Mouse (Mus musculus) neural tube, embryonic 11.5 days (tissue): Measurements from ENCODE around the gene Igfbp3. TPM values are rescaled to one million over a fixed set of nuclear protein-coding genes. Genes with fewer than 3 reads are reported as not detected.
A peak's percentile ranks its signal among the peaks of the same experiment; 100 is the strongest.

Experiments
- ATAC-seq: fragments of 200-750 bp; cut with Nextera tagmentation; 2 replicates; pipeline ENCODE4 v1.8.0; 2017; ENCODE audit warnings: moderate number of reproducible peaks, mild to moderate bottlenecking, moderate TSS enrichment, moderate library complexity; ENCODE audit not compliant: insufficient read depth, low FRiP score, low TSS enrichment
- DNase-seq: peaks from one replicate; pipeline ENCODE4 v3.0.0-alpha.2; 2015; ENCODE audit warnings: low spot score
- H3K27ac ChIP-seq: fragments of 300-500 bp; sonication (generic); 2 replicates; pipeline ENCODE4 v1.5.1; 2014; ENCODE audit warnings: low read depth, mild to moderate bottlenecking, low read length
- H3K27me3 ChIP-seq: fragments of 300-500 bp; sonication (generic); 2 replicates; pipeline ENCODE4 v1.6.1; 2014; ENCODE audit warnings: mild to moderate bottlenecking, low read length, mixed read lengths; ENCODE audit not compliant: control insufficient read depth, insufficient read depth
- H3K36me3 ChIP-seq: fragments of 300-500 bp; sonication (generic); 2 replicates; pipeline ENCODE4 v1.6.1; 2014; ENCODE audit warnings: mild to moderate bottlenecking, low read length, moderate library complexity, mixed read lengths; ENCODE audit not compliant: control insufficient read depth, insufficient read depth
- H3K4me1 ChIP-seq: fragments of 300-500 bp; sonication (generic); 2 replicates; pipeline ENCODE4 v1.6.1; 2014; ENCODE audit warnings: low read length, mixed read lengths; ENCODE audit not compliant: control insufficient read depth, insufficient read depth
- H3K4me2 ChIP-seq: fragments of 300-500 bp; sonication (generic); 2 replicates; pipeline ENCODE4 v1.6.1; 2014; ENCODE audit warnings: low read depth, mild to moderate bottlenecking, moderate library complexity
- H3K4me3 ChIP-seq: fragments of 300-500 bp; sonication (generic); 2 replicates; pipeline ENCODE4 v1.5.1; 2014; ENCODE audit warnings: low read depth, low read length
- H3K9ac ChIP-seq: fragments of 300-500 bp; sonication (generic); 2 replicates; pipeline ENCODE4 v1.6.1; 2014; ENCODE audit warnings: mild to moderate bottlenecking, low read length
- H3K9me3 ChIP-seq: fragments of 300-500 bp; sonication (generic); 2 replicates; pipeline ENCODE4 v1.6.1; 2016; ENCODE audit warnings: low read length; ENCODE audit not compliant: control insufficient read depth
- WGBS: fragments of 180-500 bp; shearing (Covaris S2); extraction: QIAGEN DNeasy Blood & Tissue Kit; methylation state at CpG from one replicate; pipeline ENCODE4 v1.1.7; 2014; 5-methylcytosine and 5-hydroxymethylcytosine counted together
- polyA plus RNA-seq: library from polyadenylated mRNA; unstranded; fragments of >200 nt; fragmentation: Nextera tagmentation; extraction: Ambion mirVana; gene quantifications from 2 replicates; pipeline ENCODE4 v1.2.1, GENCODE M21; 2014

The Igfbp3 gene
- polyA plus RNA-seq, result 36.4 and 37.4 TPM in 2 replicates

- Histone ChIP-seq H3K4me3 (peak within 1 kb of the TSS; percentile 56), H3K4me2 (peak within 1 kb of the TSS; percentile 86), H3K9ac (peak within 1 kb of the TSS; percentile 66), H3K36me3 (no peaks in the 10 kb centered on the region), H3K27me3 (peaks cover 14% of the 10 kb centered on the region), H3K27ac (no peak within 1 kb of the TSS), H3K4me1 (peaks cover 11% of the 10 kb centered on the region), H3K9me3 (no peaks in the 10 kb centered on the region)
- WGBS, result under 1% methylated on average over 65 of the region's 104 CpGs
- DNase-seq (peak; percentile 83), ATAC-seq (peak; percentile 81)
Measured at GRCm38 (mm10) chr11:7213501-7214341, at the start of gene Igfbp3. TSS of gene Igfbp3 (minus strand) at chr11:7213923.

GRCm38 (mm10) chr11:7250870-7251269 lies 37.1 kb upstream of the Igfbp3 start:
- Histone ChIP-seq H3K36me3 (no peaks in the 10 kb centered on the region), H3K27me3 (no peaks in the 10 kb centered on the region), H3K27ac (no peak overlapping the region), H3K9ac (no peak overlapping the region), H3K9me3 (no peaks in the 10 kb centered on the region), H3K4me3 (no peak overlapping the region), H3K4me2 (no peak overlapping the region), H3K4me1 (no peaks in the 10 kb centered on the region)
- DNase-seq, result no peak
- no peak for ATAC-seq
- 93% methylated on average over 5 of the region's 5 CpGs for WGBS

- Histone ChIP-seq H3K4me3 (no peak overlapping the region), H3K4me1 (no peaks in the 10 kb centered on the region), H3K36me3 (no peaks in the 10 kb centered on the region), H3K27ac (no peak overlapping the region), H3K4me2 (no peak overlapping the region), H3K9ac (no peak overlapping the region), H3K27me3 (no peaks in the 10 kb centered on the region), H3K9me3 (no peaks in the 10 kb centered on the region)
- WGBS, result 93% methylated on average over 2 of the region's 2 CpGs
- ATAC-seq, result no peak
- DNase-seq, result no peak
Measured at GRCm38 (mm10) chr11:7250415-7250814, 36.7 kb upstream of the Igfbp3 start.

GRCm38 (mm10) chr11:7244782-7245181 lies 31.1 kb upstream of the Igfbp3 start:
- Histone ChIP-seq H3K27ac (no peak overlapping the region), H3K4me3 (no peak overlapping the region), H3K4me1 (no peaks in the 10 kb centered on the region), H3K9ac (no peak overlapping the region), H3K36me3 (no peaks in the 10 kb centered on the region), H3K9me3 (no peaks in the 10 kb centered on the region), H3K27me3 (no peaks in the 10 kb centered on the region), H3K4me2 (no peak overlapping the region)
- WGBS, result 79% methylated on average over 1 of the region's 1 CpGs
- ATAC-seq (no peak), DNase-seq (no peak)

GRCm38 (mm10) chr11:7239041-7239740 lies 25.5 kb upstream of the Igfbp3 start:
- DNase-seq, result no peak
- H3K9me3 ChIP-seq, result no peaks in the 10 kb centered on the region
- no peak overlapping the region for H3K27ac ChIP-seq
- H3K4me3 ChIP-seq, result no peak overlapping the region
- H3K27me3 ChIP-seq, result no peaks in the 10 kb centered on the region
- no peaks in the 10 kb centered on the region for H3K36me3 ChIP-seq
- no peak overlapping the region for H3K9ac ChIP-seq
- whole genome bisulfite sequencing, result 74% methylated on average over 4 of the region's 4 CpGs
- ATAC-seq, result no peak
- no peaks in the 10 kb centered on the region for H3K4me1 ChIP-seq
- H3K4me2 ChIP-seq, result no peak overlapping the region

- no peaks in the 10 kb centered on the region for H3K9me3 ChIP-seq
- no peak overlapping the region for H3K9ac ChIP-seq
- H3K27ac ChIP-seq, result no peak overlapping the region
- 94% methylated on average over 6 of the region's 6 CpGs for WGBS
- H3K36me3 ChIP-seq, result no peaks in the 10 kb centered on the region
- no peaks in the 10 kb centered on the region for H3K4me1 ChIP-seq
- no peak overlapping the region for H3K4me3 ChIP-seq
- no peak for ATAC-seq
- H3K4me2 ChIP-seq, result no peak overlapping the region
- DNase-seq, result no peak
- no peaks in the 10 kb centered on the region for H3K27me3 ChIP-seq
Measured at GRCm38 (mm10) chr11:7238546-7238945, 24.8 kb upstream of the Igfbp3 start.

GRCm38 (mm10) chr11:7237712-7238111 lies 24.0 kb upstream of the Igfbp3 start:
- ATAC-seq, result no peak
- DNase-seq, result no peak
- WGBS, result 84% methylated on average over 6 of the region's 6 CpGs

GRCm38 (mm10) chr11:7236751-7237150 lies 23.0 kb upstream of the Igfbp3 start:
- WGBS, result 84% methylated on average over 2 of the region's 2 CpGs
- no peak overlapping the region for H3K4me3 ChIP-seq
- no peak for DNase-seq
- H3K9me3 ChIP-seq, result no peaks in the 10 kb centered on the region
- ATAC-seq, result no peak
- H3K27me3 ChIP-seq, result no peaks in the 10 kb centered on the region
- no peak overlapping the region for H3K4me2 ChIP-seq
- no peak overlapping the region for H3K27ac ChIP-seq
- H3K4me1 ChIP-seq, result no peaks in the 10 kb centered on the region
- H3K36me3 ChIP-seq, result no peaks in the 10 kb centered on the region
- no peak overlapping the region for H3K9ac ChIP-seq

More at GRCm38 (mm10) chr11:7237712-7238111, 24.0 kb upstream of the Igfbp3 start:
- no peaks in the 10 kb centered on the region for H3K4me1 ChIP-seq
- no peaks in the 10 kb centered on the region for H3K36me3 ChIP-seq
- H3K9ac ChIP-seq, result no peak overlapping the region
- H3K27ac ChIP-seq, result no peak overlapping the region
- no peaks in the 10 kb centered on the region for H3K27me3 ChIP-seq
- H3K4me3 ChIP-seq, result no peak overlapping the region
- no peaks in the 10 kb centered on the region for H3K9me3 ChIP-seq
- H3K4me2 ChIP-seq, result no peak overlapping the region
